Mouse (Mus musculus) forelimb bud, embryonic 11.5 days (tissue): ENCODE results near the gene Commd4.

ENCODE experiments used
- DNase-seq: peaks from one replicate; pipeline ENCODE4 v3.0.0-alpha.2; 2012; ENCODE audit warnings: low read depth, low spot score

Commd4 gene

DNA sequence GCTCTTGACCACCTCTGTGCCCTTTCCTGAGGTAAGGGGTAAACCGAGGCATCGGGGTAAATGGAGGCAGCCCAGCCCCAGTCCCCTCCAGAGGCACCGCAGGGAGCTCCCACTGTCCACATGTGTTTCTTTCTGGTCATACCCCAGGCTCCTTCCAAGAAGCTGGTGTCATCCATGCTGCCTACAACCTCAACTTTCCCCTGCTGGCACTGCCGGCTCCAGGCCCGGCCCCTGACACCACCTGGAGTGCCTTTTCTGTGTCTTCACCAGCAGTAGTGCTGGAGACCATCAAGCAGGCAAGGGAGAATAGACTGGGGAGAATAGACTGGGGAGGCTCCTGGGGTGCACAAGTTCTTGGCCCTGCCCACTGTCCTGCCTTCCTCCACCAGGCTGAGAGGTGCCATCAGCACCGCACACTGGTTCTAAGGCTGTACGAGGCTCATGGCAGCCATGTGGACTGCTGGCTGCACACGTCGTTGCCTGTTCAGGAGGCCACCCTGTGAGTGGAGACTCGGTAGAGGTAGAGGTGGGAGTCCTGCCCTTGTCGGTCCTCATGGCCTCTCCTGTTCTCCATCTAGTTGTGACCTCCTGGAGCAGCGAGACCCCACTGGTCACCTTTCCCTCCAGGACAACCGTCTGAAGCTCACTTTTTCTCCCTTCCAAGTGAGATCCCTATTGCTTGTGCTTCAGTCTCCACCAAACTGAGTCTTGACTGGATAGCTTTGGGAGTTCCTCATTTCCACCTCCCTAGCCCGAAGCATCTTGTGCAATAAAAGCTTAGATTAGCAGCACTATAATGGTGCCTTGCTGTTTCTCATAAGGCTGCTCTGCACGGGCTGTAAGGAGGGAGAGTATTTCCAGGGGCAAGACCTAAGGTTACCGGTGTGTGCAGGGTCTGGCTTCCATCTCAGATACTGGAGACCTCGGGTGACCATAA lies 16.4 kb downstream of the Commd4 start:
- DNase-seq, result no peak

- no peak for DNase-seq
These were observed 18.6 kb downstream of the Commd4 start for GRCm38 (mm10) chr9:57139571-57139970.

- DNase-seq, result no peak
These were observed 19.0 kb downstream of the Commd4 start for GRCm38 (mm10) chr9:57139110-57139509.

DNA sequence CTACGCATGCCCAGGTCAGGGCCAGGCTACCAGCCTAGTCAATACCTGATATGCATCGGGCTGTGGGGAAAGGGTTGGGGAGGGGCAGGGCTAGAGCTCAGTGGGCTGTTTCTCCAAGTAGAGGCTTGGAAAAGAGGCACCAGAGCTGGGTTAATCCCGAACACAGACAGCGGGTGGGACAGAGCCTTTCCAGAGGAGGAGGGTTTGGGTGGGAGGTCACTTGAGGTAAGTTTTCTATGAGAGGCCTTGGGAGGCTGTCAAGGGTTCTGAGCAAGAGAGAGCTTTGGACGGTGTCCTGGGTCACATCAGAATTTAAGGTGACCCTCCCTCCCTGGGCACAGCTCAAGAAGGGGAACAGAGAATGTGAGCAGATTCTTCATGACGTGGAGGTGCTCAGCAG lies 19.6 kb downstream of the Commd4 start:
- DNase-seq, result no peak

- no peak for DNase-seq
These were observed 20.4 kb downstream of the Commd4 start for GRCm38 (mm10) chr9:57137777-57138176.

DNA sequence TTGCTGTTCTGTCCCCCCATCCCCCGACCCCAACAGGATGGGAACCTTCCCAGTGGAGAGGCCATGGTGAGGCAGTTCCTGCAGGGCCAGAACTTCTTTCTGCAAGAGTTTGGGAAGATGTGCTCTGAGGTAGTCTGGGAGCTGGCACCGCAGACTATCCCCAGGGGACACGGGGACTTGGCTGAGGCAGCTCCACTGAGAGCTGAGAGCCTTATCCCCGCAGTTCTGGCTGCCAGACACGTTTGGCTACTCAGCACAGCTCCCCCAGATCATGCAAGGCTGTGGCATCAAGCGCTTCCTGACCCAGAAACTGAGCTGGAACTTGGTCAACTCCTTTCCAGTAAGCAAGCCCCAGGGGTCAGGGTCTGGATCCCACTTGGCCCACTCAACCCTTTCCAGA lies 20.9 kb downstream of the Commd4 start:
- DNase-seq, result no peak

DNA sequence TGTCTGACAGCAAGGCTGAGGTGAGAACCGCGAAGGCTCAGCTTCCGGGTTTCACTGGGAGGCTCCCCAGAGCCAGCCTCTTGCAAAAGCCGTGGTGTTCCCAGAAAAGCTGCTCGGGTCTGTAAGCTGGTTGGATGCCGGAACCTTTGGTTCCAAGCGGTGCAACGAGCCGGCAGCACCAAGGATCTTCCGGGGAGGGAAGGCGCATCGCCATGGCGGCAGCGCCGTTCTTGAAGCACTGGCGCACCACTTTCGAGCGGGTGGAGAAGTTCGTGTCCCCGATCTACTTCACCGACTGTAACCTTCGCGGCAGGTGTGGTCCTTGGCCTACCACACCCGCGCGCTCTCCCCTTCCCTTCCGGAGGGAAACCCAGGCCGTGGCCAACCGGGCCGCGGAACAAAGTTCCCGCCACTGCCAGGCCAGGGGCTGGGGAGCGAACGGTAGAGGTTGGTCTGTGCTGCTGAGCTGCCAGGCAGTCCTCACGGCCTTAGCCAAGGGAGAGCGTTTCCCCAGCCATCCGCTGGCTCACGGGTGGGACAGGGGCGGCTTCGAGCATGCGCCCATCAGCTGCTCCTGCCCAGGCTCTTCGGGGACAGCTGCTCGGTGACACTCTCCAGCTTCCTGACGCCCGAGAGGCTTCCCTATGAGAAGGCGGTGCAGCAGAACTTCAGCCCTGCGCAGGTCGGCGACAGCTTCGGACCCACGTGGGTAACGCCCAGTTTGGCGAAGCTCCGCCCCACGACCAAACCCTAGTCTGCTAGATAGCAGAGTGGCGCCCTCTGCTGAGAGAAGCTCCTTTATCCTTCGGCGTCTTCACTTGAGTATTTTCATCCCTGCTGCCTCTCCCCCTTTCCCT lies 27.3 kb downstream of the Commd4 start, which contains the start of gene Man2c1:
Gene Man2c1 (plus strand): TSS at position 114 of the 857 bp plus-strand sequence.
- DNase-seq, result peak; percentile 89

GRCm38 (mm10) chr9:57129641-57130040 lies 28.5 kb downstream of the Commd4 start:
- no peak for DNase-seq

DNA sequence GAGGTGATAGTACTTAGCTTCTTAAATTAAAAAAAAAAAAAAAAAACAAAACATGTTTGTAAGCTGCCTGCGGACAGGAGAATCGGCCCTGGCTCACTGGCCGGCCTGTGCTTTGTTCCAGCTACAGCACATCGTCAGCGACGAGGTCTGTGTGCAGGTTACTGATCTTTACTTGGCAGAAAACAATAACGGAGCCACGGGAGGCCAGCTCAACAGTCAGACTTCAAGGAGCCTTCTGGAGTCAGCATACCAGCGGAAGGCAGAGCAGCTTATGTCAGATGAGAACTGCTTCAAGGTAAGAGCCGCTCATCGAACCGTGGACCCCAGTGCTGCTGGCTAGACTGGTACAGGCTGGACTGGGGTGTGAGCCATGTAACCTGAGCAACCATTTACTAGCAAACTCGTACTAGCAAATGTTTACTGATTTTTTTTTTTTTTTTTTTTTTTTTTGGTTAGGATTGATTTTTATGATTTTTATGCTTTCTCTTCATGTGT lies 40.8 kb downstream of the Commd4 start:
- no peak for DNase-seq
